Mouse (Mus musculus): ENCODE measurements around the gene Metap1d. TPM values are rescaled to one million over a fixed set of nuclear protein-coding genes. Genes with fewer than 3 reads are reported as not detected.

The Metap1d gene
- polyA plus RNA-seq (2012) = 2.3 and 10.5 TPM in 2 replicates

DNA sequence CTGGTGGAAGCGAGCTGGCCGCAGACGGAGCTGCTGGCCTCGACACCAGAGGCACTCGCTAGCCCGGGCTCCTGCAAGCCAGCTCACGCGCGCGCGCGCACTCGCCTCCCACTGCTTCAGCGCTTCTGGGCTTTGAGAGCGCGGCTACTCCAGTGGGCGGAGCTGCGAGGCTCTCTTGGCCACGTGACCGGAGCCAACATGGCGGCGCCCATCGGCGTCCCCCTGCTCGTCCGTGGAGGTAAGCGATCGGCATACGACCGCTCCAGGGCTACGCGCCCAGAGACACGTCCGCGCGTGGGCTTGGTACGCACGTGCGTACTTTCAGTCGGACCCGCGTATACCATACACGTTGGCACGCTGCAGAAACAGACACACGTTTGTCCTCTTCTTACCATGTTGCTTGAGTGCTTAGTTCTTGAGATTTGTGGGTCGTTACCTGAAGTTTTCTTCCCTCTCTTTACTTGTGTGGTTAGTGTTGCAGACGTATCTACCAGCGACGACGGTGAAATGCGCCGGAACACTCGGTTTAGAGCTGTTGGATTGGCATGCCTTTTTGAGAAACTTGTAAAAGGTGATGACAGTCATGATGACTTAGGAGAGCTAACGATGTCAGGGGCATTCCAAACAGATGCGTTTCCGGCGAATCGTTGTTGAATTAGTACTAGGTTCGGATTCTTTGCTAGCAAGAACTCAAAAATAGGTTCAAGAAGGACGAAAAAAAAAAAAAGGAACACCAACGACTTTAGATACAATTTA, at the start of gene Metap1d:
Gene Metap1d (plus strand): TSS at position 116 of the 756 bp plus-strand sequence.
- no peak for TF ChIP-seq GATA1 (IDR thresholded peaks at IDR 0.05; ENCODE audit: low read length)

DNA sequence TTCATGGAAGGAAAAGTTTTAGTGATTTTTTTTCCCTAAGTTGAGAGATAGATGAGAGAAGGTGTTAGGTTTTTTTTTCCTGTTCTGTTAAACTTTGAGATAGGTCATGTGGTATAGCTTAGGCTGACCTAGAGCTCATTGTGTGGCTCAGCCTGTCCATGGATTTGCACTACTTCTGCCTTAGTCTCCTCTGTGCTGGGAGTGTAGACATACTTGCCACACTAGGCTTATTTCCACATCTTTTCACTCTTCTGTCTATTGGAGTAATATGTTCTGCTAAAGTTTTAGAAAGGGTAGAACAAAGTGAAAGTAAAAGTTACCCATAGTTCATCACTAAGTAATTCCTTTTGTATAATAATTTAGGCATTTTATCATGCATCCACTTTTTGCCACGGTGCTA, 47.5 kb upstream of the Metap1d start:
- no peak for TF ChIP-seq GATA1 (IDR thresholded peaks at IDR 0.05; ENCODE audit: low read length)

- TF ChIP-seq GATA1 (IDR thresholded peaks at IDR 0.05; ENCODE audit: low read length) = no peak
These were observed 34.3 kb upstream of the Metap1d start for GRCm38 (mm10) chr2:71418760-71419280.

DNA sequence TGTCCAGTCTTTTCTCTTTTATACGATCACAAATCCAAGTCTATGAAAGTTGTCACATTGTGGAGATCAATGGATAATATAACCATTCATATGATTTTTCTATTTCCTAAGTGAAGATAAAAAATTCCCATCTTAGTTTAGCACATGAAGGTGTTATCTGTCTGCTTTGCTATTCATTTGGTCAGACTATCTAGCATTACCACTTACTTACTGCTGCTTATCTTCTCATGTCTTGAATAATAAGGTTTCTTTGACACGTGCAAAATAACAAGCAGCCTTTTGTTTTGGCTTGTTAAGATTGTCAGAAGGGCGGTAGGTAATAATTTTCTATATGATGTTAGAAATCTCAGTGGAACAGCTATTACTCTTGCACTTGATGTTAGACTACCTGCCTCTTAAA, 33.7 kb upstream of the Metap1d start:
- TF ChIP-seq GATA1 (IDR thresholded peaks at IDR 0.05; ENCODE audit: low read length) = no peak

DNA sequence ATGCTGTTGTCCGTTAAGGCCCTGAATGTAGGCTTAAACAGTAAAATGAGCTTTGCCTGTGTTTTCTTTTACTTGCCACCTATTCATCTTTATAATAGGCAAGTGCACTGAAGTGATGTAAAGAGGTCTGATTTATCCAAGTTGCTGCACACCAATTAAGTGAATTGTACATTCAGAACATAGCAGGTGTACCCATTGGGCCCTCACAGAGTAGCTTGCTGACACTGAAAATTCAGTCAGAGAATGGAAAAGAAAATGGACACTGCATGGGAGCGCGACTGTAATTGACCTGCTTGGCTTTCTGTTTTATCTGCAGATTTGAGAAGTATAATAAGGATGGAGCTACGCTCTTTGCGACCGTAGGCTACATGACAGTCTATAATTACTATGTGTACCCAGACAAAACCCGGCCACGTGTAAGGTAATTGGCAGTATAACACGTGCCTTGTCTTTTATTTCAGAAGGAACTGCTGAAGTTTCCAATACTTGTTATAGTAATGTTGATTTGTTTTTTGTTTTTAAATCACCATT, 32.1 kb upstream of the Metap1d start:
- TF ChIP-seq GATA1 (IDR thresholded peaks at IDR 0.05; ENCODE audit: low read length) = no peak

- peak; percentile 52 for TF ChIP-seq GATA1 (IDR thresholded peaks at IDR 0.05; ENCODE audit: low read length)
These were observed 28.5 kb upstream of the Metap1d start for GRCm38 (mm10) chr2:71424545-71424944.

GRCm38 (mm10) chr2:71435440-71435839, 17.6 kb upstream of the Metap1d start:
- TF ChIP-seq GATA1 (IDR thresholded peaks at IDR 0.05; ENCODE audit: low read length) = no peak

DNA sequence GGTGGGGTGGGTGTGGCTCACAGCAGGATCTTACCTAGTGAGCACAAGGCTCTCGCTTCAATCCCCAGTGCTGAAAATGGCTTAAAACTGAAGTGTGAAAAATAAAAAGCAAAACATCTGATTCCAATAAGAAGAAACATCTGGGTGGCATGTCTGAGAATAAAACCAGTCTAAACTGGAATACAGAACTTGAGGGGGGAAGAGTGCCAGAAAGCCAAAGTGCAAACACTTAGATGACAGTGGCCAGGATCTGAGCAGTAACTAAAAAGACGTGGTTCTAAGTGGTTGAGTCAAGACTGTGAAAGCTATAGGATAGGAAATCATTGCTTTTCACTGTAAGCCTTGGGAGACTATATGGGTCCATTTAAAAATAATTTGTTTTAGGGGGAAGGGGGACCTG, 9.7 kb upstream of the Metap1d start:
- TF ChIP-seq GATA1 (IDR thresholded peaks at IDR 0.05; ENCODE audit: low read length) = no peak

- TF ChIP-seq GATA1 (IDR thresholded peaks at IDR 0.05; ENCODE audit: low read length) = no peak
These were observed 7.4 kb upstream of the Metap1d start for GRCm38 (mm10) chr2:71445536-71446196.

- no peak for TF ChIP-seq GATA1 (IDR thresholded peaks at IDR 0.05; ENCODE audit: low read length)
These were observed 3.5 kb upstream of the Metap1d start for GRCm38 (mm10) chr2:71449604-71450003.

- no peak for TF ChIP-seq GATA1 (IDR thresholded peaks at IDR 0.05; ENCODE audit: low read length)
These were observed 1.3 kb upstream of the Metap1d start for GRCm38 (mm10) chr2:71451761-71452160.

DNA sequence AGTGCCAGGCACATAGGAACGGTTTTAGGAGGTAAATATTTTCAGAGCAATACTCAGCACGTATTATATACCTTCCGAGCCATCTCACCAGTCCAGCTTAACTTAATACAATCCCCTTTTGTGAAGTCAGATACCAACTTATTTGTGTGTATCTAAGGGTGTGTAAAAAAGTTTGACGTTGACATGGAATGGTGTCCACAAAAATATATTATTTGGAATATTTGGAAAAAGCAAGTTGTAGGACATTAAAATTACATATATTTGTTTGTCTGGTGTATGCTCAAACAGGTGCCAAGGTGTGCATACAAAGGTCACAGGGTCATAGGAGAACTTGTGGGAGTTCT, 813 bp downstream of the Metap1d start:
- TF ChIP-seq GATA1 (IDR thresholded peaks at IDR 0.05; ENCODE audit: low read length) = no peak

- no peak for TF ChIP-seq GATA1 (IDR thresholded peaks at IDR 0.05; ENCODE audit: low read length)
These were observed 5.5 kb downstream of the Metap1d start for GRCm38 (mm10) chr2:71458624-71459023.

GRCm38 (mm10) chr2:71459659-71460058, 6.6 kb downstream of the Metap1d start:
- no peak for TF ChIP-seq GATA1 (IDR thresholded peaks at IDR 0.05; ENCODE audit: low read length)

DNA sequence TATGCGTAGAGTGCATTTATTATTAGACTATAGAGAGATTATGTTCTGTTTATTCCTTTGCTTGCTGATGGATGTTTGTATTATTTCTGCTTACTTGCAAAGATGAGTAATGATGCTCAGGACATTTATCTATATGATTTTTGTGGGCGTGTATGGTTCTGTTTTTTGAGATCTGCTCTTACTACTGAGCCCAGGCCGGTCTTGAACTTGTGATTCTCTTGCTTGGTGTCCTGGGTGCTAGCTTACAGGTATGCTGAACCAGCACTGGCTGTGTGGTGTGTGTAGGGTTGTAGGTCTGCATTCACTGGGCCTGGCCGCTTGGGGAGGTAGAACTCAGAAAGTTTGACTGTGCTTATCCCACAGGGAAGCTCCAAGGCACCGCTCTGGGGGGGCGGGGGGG, 8.1 kb downstream of the Metap1d start:
- no peak for TF ChIP-seq GATA1 (IDR thresholded peaks at IDR 0.05; ENCODE audit: low read length)

DNA sequence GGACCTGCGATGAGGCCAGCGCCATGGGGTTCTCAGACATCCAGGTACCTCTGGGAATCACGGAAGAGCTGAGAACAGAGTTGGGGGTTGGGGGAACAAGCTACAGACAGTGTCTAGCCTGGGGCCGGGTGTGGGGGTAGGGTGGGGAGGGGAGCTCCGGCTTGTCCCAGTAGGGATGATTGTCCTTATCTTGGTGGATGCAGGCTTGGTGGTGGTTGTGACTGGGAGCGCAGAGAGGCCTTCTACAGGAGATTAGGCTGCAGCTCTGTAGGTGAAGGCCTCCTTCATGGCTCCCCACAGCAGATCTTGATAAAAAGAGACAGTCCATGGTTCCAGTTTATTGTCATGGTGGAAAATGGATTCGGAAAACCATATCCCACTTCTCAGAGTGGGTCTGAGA, 8.5 kb downstream of the Metap1d start:
- peak; percentile 95 for TF ChIP-seq GATA1 (IDR thresholded peaks at IDR 0.05; ENCODE audit: low read length)

DNA sequence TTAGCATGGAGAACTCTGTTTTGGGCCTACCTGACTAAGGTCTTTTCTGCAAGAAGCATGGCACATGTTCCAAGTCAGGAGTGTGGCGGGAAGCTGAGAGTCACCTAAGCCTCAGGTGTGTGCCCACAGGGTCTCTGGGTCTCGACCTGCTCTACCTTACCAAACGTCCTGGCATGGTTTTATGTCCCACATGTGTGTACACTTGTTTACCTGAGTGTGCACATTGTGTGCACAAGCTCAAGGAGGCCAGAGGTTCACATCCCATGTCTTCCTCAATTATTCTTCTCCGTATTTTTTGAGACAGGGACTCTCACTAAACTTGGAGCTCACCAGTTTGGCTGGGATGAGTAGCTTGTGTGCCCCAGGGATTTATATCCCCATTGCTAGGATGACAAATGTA, 9.0 kb downstream of the Metap1d start:
- TF ChIP-seq GATA1 (IDR thresholded peaks at IDR 0.05; ENCODE audit: low read length) = no peak
